Mouse (Mus musculus): ENCODE data around the gene Gm3500.
"Not testable (repeated sequence)": the region's sequence is repeated elsewhere in the genome, so short reads cannot be mapped to it uniquely, and the experiment has no call there.

Gene Gm3500

DNA sequence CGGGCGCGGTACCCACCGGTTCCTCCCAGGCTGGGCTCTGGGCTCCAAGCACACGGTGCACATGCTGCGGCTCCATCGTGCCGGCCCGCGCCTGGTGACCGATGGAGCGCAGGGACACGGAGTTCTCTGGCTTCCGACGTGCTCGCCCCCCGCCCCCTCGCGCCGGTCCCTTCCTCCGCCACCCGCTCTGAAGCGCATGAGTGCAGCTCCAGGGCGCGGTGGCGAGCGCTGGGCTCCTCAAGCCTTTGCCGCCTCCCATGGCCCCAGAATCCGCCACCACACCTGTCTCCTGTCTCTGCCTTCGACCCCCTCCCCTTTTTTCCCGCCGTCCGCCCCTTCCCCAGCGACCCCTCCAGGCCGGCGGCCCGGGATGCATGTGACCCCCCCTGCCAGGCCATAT is at the start of gene Gm3500:
TSS of gene Gm3500 (minus strand) at position 101 of the 400 bp plus-strand sequence.
- DNase-seq (ENCODE audit: low spot score): not testable (repeated sequence)

DNA sequence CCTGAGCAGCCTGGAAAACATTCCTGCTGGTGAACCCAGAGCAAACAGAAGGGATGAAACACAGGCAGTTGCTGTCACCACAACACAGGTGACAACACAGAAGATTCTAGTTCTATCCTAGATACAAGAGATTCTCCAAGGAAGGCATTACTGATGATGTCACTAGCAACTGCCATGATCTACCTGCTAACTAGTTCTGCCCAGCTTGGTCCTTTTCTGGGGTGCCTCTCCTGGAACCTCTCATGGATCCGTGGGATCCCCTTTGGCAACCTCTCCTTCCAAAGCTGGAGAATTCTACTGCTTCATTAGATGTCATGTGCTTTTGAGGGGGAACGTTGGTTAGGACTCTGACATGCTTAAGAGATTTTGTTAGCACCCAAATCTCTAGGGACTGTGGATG is 54.0 kb downstream of the Gm3500 start, which contains the start of gene Gm3542:
TSS of gene Gm3542 (minus strand) at position 101 of the 400 bp plus-strand sequence.
- DNase-seq (ENCODE audit: low spot score): not testable (repeated sequence)
